Mouse (Mus musculus) regulatory T cell (primary cell): Measurements from ENCODE around the gene Zkscan4.
"Not testable (repeated sequence)": the region's sequence is repeated elsewhere in the genome, so short reads cannot be mapped to it uniquely, and the experiment has no call there.

Source experiments
- in situ Hi-C: fragments of 300-600 bp; cut with MboI, MseI; formaldehyde crosslinking; loops from one replicate; pipeline ENCODE4 v1.15.1; 2025; ENCODE audit warnings: high pct_unique_total_duplicates

Gene Zkscan4

GRCm38 (mm10) chr13:21478759-21479670 lies at the start of gene Zkscan4, which contains the start of gene Gm10065:
TSS of gene Zkscan4 (plus strand) at chr13:21478907.
TSS of gene Gm10065 (minus strand) at chr13:21479441.
- in situ Hi-C loops, result not testable (repeated sequence)

GRCm38 (mm10) chr13:21435476-21435875 lies 43.2 kb upstream of the Zkscan4 start:
- in situ Hi-C loops, result no loop called here

- in situ Hi-C loops, result no loop called here
Observed at GRCm38 (mm10) chr13:21440503-21441206, 38.1 kb upstream of the Zkscan4 start, which contains the start of gene Pgbd1. TSS of gene Pgbd1 (minus strand) at chr13:21441058.

- in situ Hi-C loops, result no loop called here
Observed at GRCm38 (mm10) chr13:21441207-21441572, 37.5 kb upstream of the Zkscan4 start.

GRCm38 (mm10) chr13:21446796-21447195 lies 31.9 kb upstream of the Zkscan4 start:
- in situ Hi-C loops, result loop anchor here (5.0 kb wide), 1 partner anchor 44 kb away; the partner anchor contains the start of gene Zkscan3

GRCm38 (mm10) chr13:21447856-21448614 lies 30.7 kb upstream of the Zkscan4 start:
- in situ Hi-C loops, result loop anchor here (5.0 kb wide), 1 partner anchor 46 kb away; the partner anchor contains the start of gene Zkscan3

- in situ Hi-C loops, result no loop called here
Observed at GRCm38 (mm10) chr13:21453042-21453441, 25.7 kb upstream of the Zkscan4 start.

GRCm38 (mm10) chr13:21453449-21453848 lies 25.3 kb upstream of the Zkscan4 start, which contains the start of gene Zscan26:
TSS of gene Zscan26 (minus strand) at chr13:21453730.
- in situ Hi-C loops, result no loop called here

- in situ Hi-C loops, result no loop called here
Observed at GRCm38 (mm10) chr13:21454133-21454532, 24.6 kb upstream of the Zkscan4 start.

GRCm38 (mm10) chr13:21456347-21456746 lies 22.4 kb upstream of the Zkscan4 start:
- in situ Hi-C loops, result no loop called here

GRCm38 (mm10) chr13:21462516-21462915 lies 16.2 kb upstream of the Zkscan4 start:
- in situ Hi-C loops, result not testable (repeated sequence)

- in situ Hi-C loops, result no loop called here
Observed at GRCm38 (mm10) chr13:21467336-21467735, 11.4 kb upstream of the Zkscan4 start.

- in situ Hi-C loops, result no loop called here
Observed at GRCm38 (mm10) chr13:21468061-21469019, 10.4 kb upstream of the Zkscan4 start, which contains the start of gene Nkapl. TSS of gene Nkapl (minus strand) at chr13:21468509.

- in situ Hi-C loops, result no loop called here
Observed at GRCm38 (mm10) chr13:21469097-21469496, 9.6 kb upstream of the Zkscan4 start.

- in situ Hi-C loops, result no loop called here
Observed at GRCm38 (mm10) chr13:21472427-21472826, 6.3 kb upstream of the Zkscan4 start.

- in situ Hi-C loops, result no loop called here
Observed at GRCm38 (mm10) chr13:21486881-21487280, 8.2 kb downstream of the Zkscan4 start.

GRCm38 (mm10) chr13:21492847-21493246 lies 14.1 kb downstream of the Zkscan4 start:
- in situ Hi-C loops, result no loop called here

GRCm38 (mm10) chr13:21495080-21495479 lies 16.4 kb downstream of the Zkscan4 start, which contains the start of gene AK157302:
TSS of gene AK157302 (plus strand) at chr13:21495223.
- in situ Hi-C loops, result no loop called here

GRCm38 (mm10) chr13:21501182-21501581 lies 22.5 kb downstream of the Zkscan4 start, which contains the start of gene Gm11273:
TSS of gene Gm11273 (minus strand) at chr13:21501418.
- in situ Hi-C loops, result not testable (repeated sequence)

GRCm38 (mm10) chr13:21502296-21502695 lies 23.6 kb downstream of the Zkscan4 start:
- in situ Hi-C loops, result no loop called here
